Mouse (Mus musculus) intestine, embryonic 15.5 days (tissue): ENCODE measurements around the gene Tmem169. TPM values are rescaled to one million over a fixed set of nuclear protein-coding genes. Genes with fewer than 3 reads are reported as not detected.

ENCODE experiments used
- ATAC-seq: fragments of 200-750 bp; cut with Nextera tagmentation; 2 replicates; pipeline ENCODE4 v1.8.0; 2017; ENCODE audit warnings: moderate TSS enrichment, moderate library complexity
- H3K27ac ChIP-seq: fragments of 300-500 bp; sonication (generic); 2 replicates; pipeline ENCODE4 v1.5.1; 2015; ENCODE audit warnings: mild to moderate bottlenecking, inconsistent platforms
- H3K27me3 ChIP-seq: fragments of 300-500 bp; sonication (generic); replicated peaks from 2 replicates; pipeline ENCODE4 v1.6.1; 2015; ENCODE audit warnings: inconsistent platforms
- H3K36me3 ChIP-seq: fragments of 300-500 bp; sonication (generic); 2 replicates; pipeline ENCODE4 v1.6.1; 2015; ENCODE audit warnings: inconsistent platforms
- H3K4me1 ChIP-seq: fragments of 300-500 bp; sonication (generic); replicated peaks from 2 replicates; pipeline ENCODE4 v1.6.1; 2015; ENCODE audit warnings: inconsistent platforms
- H3K4me2 ChIP-seq: fragments of 300-500 bp; sonication (generic); replicated peaks from 2 replicates; pipeline ENCODE4 v1.6.1; 2015; ENCODE audit warnings: mild to moderate bottlenecking, inconsistent platforms
- H3K4me3 ChIP-seq: fragments of 300-500 bp; sonication (generic); replicated peaks from 2 replicates; pipeline ENCODE4 v1.5.1; 2015; ENCODE audit warnings: inconsistent platforms
- H3K9ac ChIP-seq: fragments of 300-500 bp; sonication (generic); 2 replicates; pipeline ENCODE4 v1.6.1; 2015; ENCODE audit warnings: inconsistent platforms
- H3K9me3 ChIP-seq: fragments of 300-500 bp; sonication (generic); 2 replicates; pipeline ENCODE4 v1.6.1; 2016; ENCODE audit warnings: inconsistent platforms
- WGBS: fragments of 180-500 bp; shearing (Covaris S2); methylation state at CpG from one replicate; pipeline ENCODE4 v1.1.7; 2015; 5-methylcytosine and 5-hydroxymethylcytosine counted together
- polyA plus RNA-seq: library from polyadenylated mRNA; unstranded; fragments of >200 nt; fragmentation: Nextera tagmentation; extraction: Ambion mirVana; gene quantifications from 2 replicates; pipeline ENCODE4 v1.2.1, GENCODE M21; 2015

The Tmem169 gene
- polyA plus RNA-seq, 1 experiment from 2014 or later = 3.0 TPM

DNA sequence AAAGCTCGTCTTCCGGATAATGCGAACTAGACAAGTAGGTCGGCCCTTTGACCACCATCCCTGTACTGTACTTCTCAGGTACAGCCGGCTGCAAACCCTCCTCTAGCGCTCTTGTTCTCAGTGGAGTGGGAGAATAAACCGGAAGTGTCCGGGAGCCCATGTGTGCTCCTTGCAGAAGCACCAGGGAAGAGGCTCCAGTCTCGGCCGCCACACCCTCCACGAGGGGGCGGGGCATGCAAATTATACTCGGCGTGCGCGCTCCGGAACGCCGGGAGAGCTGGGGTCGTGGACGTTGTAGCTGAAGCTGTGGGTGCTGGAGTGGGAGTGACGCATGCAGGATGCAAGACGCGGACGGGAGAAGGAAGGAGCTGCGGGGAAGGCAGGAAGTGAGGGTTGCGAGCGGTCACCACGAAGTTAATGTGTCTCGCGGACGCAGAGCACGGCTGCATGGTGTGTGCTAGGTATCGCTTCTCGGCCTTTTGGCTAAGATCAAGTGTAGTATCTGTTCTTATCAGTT lies 29.6 kb upstream of the Tmem169 start:
- no peaks in the 10 kb centered on the region for H3K9me3 ChIP-seq
- H3K4me3 ChIP-seq = peak overlapping the region; percentile 40
- ATAC-seq = peak; percentile 93
- peaks cover 3% of the 10 kb centered on the region for H3K4me1 ChIP-seq
- peak overlapping the region; percentile 91 for H3K27ac ChIP-seq
- H3K4me2 ChIP-seq = peak overlapping the region; percentile 57
- H3K9ac ChIP-seq = peak overlapping the region; percentile 51
- WGBS = under 1% methylated on average over 35 of the region's 35 CpGs
- no peaks in the 10 kb centered on the region for H3K27me3 ChIP-seq
- H3K36me3 ChIP-seq = no peaks in the 10 kb centered on the region

DNA sequence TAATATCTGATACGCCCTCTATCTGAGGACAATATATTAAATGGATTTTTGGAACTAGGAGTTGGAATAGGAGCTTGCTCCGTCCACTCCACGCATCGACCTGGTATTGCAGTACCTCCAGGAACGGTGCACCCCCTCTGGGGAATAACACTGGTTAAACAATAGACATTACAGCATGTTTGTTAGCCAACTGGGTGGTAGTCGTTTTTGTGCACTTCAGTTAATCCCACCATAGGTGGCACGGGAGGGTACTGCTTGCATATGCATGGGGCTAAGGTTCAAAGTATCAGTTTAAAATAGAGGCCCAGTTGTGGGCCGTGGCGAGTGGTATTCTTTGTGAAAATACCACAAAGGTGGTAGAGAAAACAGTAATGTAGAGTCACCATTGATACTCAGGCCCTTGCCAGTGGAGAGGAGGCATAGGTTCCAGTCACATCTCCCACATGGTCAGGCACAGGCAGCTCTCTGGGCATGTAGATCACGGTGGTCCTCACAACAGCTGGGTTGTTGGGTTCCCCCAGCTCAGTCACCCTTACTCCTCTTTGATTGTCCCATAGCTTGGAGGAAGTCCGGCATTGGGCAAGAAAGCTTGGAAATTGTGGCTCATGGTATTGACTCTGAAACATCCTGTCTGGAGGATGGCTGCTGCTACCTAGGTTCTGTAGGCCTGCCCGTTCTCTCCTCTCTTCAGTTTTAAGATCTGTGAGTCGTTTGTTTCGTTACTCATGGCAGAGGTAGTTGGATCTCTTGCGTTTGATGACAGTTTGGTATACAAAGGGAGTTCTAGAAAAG lies 28.9 kb upstream of the Tmem169 start:
- Histone ChIP-seq H3K9me3 (no peaks in the 10 kb centered on the region), H3K27me3 (no peaks in the 10 kb centered on the region), H3K36me3 (no peaks in the 10 kb centered on the region), H3K4me1 (peaks cover 3% of the 10 kb centered on the region), H3K9ac (no peak overlapping the region), H3K4me3 (peak overlapping the region; percentile 40), H3K4me2 (peak overlapping the region; percentile 57), H3K27ac (peak overlapping the region; percentile 91)
- WGBS = 1% methylated on average over 15 of the region's 15 CpGs
- peak; percentile 92 for ATAC-seq

DNA sequence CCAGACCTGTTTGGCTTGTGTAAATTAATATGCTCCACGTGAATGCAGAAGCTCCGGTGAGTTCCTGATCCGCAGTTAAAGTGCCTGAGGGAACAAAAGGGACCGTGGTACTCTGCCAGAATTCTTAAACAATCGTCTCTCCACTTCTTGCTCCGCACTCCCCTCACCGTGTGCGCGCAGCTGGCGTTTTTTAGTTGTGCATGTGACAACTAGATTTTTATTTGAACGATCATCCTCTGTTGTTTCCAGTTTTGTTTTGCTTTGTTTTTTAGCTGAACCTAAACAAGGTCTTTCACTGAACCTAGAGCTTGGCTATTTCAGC lies 28.4 kb upstream of the Tmem169 start:
- 29% methylated on average over 11 of the region's 11 CpGs for WGBS
- Histone ChIP-seq H3K9ac (no peak overlapping the region), H3K4me1 (peaks cover 3% of the 10 kb centered on the region)

DNA sequence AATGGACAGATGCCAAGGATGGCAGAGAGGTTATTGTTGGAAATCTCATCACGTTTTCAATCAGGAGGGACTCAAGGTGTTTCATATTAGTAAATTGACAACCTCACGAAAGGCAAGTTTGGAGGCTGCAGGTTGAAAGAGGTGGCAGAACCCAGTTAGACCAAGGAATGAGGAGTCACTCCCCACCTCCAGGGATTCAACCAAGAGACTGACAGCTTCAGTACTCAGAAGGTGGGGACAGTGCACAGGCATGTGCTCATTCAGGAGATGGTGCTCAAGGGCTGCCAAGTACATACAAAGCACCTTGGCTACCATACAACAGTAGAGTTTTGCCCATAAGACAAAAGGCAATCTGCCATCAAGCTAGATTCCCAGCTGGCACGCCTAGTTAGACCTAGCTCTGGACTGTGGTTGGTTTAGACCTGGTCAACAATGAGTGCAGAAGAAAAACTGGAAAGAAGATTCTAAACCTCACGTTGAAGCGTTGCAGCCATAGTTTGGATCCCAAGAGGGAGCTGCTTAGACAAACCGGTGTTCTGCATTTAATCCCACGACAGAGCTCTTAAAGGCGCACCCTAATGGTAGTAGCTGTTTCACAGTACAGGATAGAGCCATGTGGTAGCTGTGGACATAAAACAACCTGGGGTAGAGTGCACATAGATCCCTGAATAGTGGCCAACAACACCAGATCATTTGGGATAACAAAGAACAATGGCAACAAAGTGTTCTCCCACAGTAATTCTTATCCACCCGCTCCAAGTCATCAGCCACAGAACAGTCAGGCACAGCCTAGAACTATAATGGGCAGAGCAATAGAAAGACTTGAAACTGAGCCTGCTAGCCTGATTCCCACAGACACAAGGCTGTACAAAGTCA lies 27.6 kb upstream of the Tmem169 start:
- Histone ChIP-seq H3K9ac (no peak overlapping the region), H3K27me3 (no peaks in the 10 kb centered on the region), H3K4me1 (peaks cover 3% of the 10 kb centered on the region), H3K4me2 (peak overlapping the region; percentile 57; the same call in 1 of the 2 replicates), H3K9me3 (no peaks in the 10 kb centered on the region), H3K36me3 (no peaks in the 10 kb centered on the region), H3K4me3 (no peak overlapping the region), H3K27ac (no peak overlapping the region)
- WGBS = 84% methylated on average over 9 of the region's 9 CpGs
- no peak for ATAC-seq

More for the DNA sequence above, 28.4 kb upstream of the Tmem169 start:
- Histone ChIP-seq H3K27ac (peak overlapping the region; percentile 81), H3K9me3 (no peaks in the 10 kb centered on the region), H3K36me3 (no peaks in the 10 kb centered on the region), H3K4me3 (no peak overlapping the region), H3K4me2 (peak overlapping the region; percentile 57), H3K27me3 (no peaks in the 10 kb centered on the region)
- ATAC-seq = no peak

DNA sequence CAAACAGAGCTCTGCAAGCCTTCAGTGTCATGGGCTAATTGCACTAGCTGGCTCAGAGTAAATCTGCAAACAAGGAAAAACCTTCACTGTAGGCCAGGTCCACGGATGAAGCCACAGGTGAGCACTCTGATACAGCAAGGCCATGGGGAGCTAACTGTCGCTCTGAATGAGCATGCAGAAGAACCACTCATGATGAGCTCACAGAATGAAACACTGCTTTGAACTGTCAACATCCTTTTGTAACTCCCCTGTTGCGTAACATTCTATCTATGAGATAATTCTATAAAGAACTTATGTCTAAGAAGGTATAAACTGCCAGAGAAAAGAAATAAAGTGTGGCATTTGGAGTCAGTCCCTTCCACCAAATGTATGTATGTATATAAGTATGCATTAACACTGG lies 21.1 kb upstream of the Tmem169 start:
- no peaks in the 10 kb centered on the region for H3K27me3 ChIP-seq
- no peaks in the 10 kb centered on the region for H3K9me3 ChIP-seq
- no peak overlapping the region for H3K4me2 ChIP-seq
- no peak for ATAC-seq
- H3K9ac ChIP-seq = no peak overlapping the region
- 88% methylated on average over 3 of the region's 3 CpGs for WGBS
- no peak overlapping the region for H3K4me3 ChIP-seq
- H3K4me1 ChIP-seq = no peaks in the 10 kb centered on the region
- H3K27ac ChIP-seq = no peak overlapping the region
- no peaks in the 10 kb centered on the region for H3K36me3 ChIP-seq

DNA sequence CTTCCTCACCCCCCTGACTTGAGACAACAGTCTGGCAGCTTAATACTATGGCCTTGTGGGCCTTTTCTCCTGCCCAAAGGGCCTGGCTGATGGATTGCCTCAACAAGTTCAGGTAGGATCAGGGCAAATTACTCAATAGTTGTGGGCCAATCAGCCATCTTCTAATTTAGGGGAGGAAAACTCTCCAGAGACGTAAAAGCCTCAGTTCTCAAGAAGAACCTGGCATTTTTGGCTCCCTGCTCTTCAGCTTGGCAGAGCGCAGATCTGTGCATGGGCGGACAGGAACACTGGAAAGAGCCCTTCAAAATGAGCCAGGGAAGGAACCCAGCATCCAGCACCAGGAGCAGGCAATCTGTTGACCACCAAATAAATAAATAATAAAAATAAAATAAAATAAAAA lies 6.1 kb upstream of the Tmem169 start:
- ATAC-seq = no peak
- no peak overlapping the region for H3K4me2 ChIP-seq
- H3K4me1 ChIP-seq = no peaks in the 10 kb centered on the region
- H3K27me3 ChIP-seq = no peaks in the 10 kb centered on the region
- 88% methylated on average over 3 of the region's 3 CpGs for WGBS
- no peaks in the 10 kb centered on the region for H3K9me3 ChIP-seq
- no peak overlapping the region for H3K9ac ChIP-seq
- no peak overlapping the region for H3K4me3 ChIP-seq
- H3K27ac ChIP-seq = no peak overlapping the region
- H3K36me3 ChIP-seq = peaks cover 9% of the 10 kb centered on the region; the same call in 1 of the 2 replicates

DNA sequence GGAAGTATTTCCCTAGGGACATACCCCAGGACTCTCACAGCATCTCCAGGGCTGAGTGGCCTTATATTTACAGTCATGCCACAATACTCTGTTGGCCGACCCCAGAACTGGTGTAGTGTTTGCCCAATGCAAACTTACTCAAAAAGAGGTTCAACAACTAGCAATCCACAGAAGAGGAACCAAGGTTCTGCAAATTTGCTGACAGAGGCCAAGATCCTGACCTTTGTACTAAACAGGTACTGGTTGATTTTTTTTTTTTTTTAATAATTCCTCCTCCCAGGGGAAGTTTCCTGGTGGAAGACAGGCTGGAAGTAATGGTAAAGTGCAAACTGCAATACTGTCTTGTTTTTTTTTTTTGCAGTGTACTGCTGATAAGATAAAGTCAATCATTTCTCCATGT lies 1.6 kb upstream of the Tmem169 start:
- Histone ChIP-seq H3K9me3 (no peaks in the 10 kb centered on the region), H3K4me1 (0 out of 2 replicates have a peak, but pooled peaks cover 2% of the 10 kb centered on the region), H3K36me3 (no peaks in the 10 kb centered on the region), H3K4me3 (no peak overlapping the region), H3K27ac (no peak overlapping the region), H3K4me2 (no peak overlapping the region; the same call in 1 of the 2 replicates), H3K27me3 (no peaks in the 10 kb centered on the region), H3K9ac (no peak overlapping the region)
- 0 out of 2 replicates have a peak, but pooled peaks have one; percentile 9 for ATAC-seq
- WGBS = 50% methylated on average over 1 of the region's 1 CpGs

DNA sequence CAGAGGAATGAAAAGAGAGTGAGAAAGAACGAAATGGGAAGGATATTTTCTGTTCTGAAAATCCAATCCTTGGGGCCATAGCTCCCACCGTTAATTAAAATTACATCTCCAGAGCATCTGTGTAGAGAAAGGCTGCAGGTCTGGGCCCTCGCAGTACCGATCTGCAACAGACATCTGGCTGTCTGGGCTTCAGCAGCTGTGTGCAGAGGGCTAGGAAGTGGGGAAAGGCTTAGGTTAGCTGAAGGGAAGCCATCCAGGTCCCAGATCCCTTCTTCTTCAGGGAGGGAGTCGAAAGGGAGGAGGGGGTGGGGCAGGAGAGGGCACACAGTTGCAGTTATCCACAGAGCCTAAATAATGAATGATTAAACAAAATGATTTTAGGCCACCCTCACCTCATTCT lies 370 bp downstream of the Tmem169 start:
- Histone ChIP-seq H3K4me1 (0 out of 2 replicates have a peak, but pooled peaks cover 2% of the 10 kb centered on the region), H3K4me3 (peak overlapping the region; percentile 60; the same call in 1 of the 2 replicates), H3K27me3 (no peaks in the 10 kb centered on the region), H3K27ac (no peak overlapping the region), H3K36me3 (no peaks in the 10 kb centered on the region), H3K9ac (0 out of 2 replicates have a peak overlapping the region, but pooled peaks have one; percentile 70), H3K9me3 (no peaks in the 10 kb centered on the region), H3K4me2 (peak overlapping the region; percentile 89)
- 7% methylated on average over 5 of the region's 5 CpGs for WGBS
- ATAC-seq = peak; percentile 16; the same call in 1 of the 2 replicates

DNA sequence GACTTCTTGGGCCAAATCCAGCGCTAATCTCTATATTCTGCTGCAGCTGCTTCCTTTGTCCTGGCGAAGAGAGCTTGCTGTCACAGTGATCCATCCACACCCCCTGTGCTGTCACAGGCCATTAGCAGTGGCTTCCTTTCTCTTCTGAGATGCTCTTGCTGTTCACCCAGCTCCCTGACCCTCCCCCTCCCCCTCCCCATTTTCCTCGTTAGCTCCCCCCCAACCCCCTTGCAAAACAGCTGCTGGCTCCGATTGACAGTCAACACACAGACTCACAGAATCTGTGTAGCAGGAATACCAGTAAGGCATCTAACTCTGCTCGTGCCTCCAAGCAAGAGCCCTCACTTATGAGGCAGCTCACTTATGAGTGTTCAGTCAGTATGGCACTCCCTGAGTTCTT lies 2.7 kb downstream of the Tmem169 start:
- H3K4me2 ChIP-seq = no peak overlapping the region
- no peak overlapping the region for H3K4me3 ChIP-seq
- no peaks in the 10 kb centered on the region for H3K9me3 ChIP-seq
- 51% methylated on average over 5 of the region's 5 CpGs for WGBS
- H3K27ac ChIP-seq = no peak overlapping the region
- H3K4me1 ChIP-seq = 0 out of 2 replicates have a peak, but pooled peaks cover 2% of the 10 kb centered on the region
- no peaks in the 10 kb centered on the region for H3K36me3 ChIP-seq
- H3K9ac ChIP-seq = no peak overlapping the region
- ATAC-seq = no peak
- H3K27me3 ChIP-seq = no peaks in the 10 kb centered on the region

DNA sequence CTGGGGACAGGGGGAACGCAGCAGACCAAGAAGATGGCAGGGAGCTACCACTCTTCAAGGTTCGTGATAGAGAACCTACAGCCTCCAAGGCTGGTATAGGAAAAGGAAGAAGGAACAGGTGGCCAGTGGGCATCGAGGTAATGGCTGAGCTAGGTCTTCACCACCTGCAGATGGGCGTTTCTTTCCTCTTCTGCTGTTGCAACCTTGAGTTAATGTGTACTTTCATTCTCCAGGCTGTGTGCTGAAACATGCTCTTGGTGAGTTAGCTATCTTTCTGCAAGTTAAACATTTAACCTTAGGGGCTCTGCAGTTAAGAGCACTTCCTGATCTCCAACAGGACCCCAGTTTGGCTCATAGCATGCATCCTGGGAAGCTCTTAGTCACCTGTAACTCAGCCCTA lies 3.7 kb downstream of the Tmem169 start:
- ATAC-seq = peak; percentile 22; the same call in 1 of the 2 replicates
- Histone ChIP-seq H3K27ac (0 out of 2 replicates have a peak overlapping the region, but pooled peaks have one; percentile 17), H3K4me2 (no peak overlapping the region), H3K9ac (no peak overlapping the region), H3K9me3 (no peaks in the 10 kb centered on the region), H3K4me1 (0 out of 2 replicates have a peak, but pooled peaks cover 2% of the 10 kb centered on the region), H3K36me3 (no peaks in the 10 kb centered on the region), H3K4me3 (no peak overlapping the region), H3K27me3 (no peaks in the 10 kb centered on the region)
- WGBS = 77% methylated on average over 4 of the region's 4 CpGs

DNA sequence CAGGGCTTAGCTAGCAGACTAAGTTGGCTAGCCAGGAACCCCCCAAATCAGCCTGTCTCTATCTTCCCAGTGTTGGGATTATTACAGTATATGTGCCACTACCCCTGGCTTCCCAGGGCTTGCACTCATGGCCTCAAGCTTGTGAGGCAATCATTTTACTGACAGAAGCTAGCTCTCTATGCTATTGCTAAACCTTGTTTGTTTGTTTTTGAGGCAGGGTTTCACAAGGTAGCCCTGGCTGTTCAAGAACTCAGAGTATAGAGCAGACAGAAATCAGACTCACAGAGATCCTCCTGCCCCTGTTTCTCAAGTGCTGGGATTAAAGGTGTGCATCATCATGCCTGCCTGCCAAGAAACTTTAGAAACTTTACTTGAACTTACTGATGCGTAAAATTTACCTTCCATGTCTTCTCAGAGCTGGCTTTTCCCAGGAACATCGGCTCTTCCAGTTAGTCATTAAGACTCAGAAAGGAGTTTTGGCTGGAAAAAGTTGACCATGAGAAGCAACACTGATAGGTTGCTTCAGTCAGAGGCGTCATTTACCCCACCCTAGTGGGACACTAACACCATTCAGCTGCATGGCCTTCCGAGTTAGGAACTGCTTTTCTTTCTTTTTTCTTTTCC lies 4.5 kb downstream of the Tmem169 start:
- 88% methylated on average over 4 of the region's 4 CpGs for WGBS
- H3K27ac ChIP-seq = no peak overlapping the region

DNA sequence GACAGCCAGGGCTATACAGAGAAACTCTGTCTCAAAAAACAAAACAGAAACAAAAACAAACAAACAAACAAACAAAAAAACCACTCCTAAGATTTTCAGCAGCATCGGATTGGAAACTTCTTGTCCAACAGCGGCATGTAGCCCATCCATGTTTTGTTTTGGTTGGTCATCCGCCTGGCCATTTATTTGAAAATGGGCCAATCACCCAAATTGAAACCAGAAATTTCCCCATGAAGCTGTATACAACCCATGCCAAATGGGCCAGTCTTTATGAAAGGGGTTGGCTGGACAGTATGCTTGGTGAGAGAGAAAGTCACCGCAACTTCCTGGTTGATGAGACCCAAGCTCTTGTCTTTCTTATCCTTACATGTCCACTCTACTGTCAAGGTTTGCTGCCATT lies 6.7 kb downstream of the Tmem169 start:
- Histone ChIP-seq H3K4me1 (no peaks in the 10 kb centered on the region), H3K4me3 (no peak overlapping the region), H3K36me3 (no peaks in the 10 kb centered on the region), H3K9me3 (no peaks in the 10 kb centered on the region), H3K27ac (no peak overlapping the region), H3K9ac (no peak overlapping the region), H3K27me3 (no peaks in the 10 kb centered on the region), H3K4me2 (no peak overlapping the region)
- ATAC-seq = no peak
- WGBS = 95% methylated on average over 4 of the region's 4 CpGs

More for the DNA sequence above, 4.5 kb downstream of the Tmem169 start:
- Histone ChIP-seq H3K4me1 (0 out of 2 replicates have a peak, but pooled peaks cover 2% of the 10 kb centered on the region), H3K36me3 (no peaks in the 10 kb centered on the region), H3K4me2 (no peak overlapping the region), H3K27me3 (no peaks in the 10 kb centered on the region), H3K9me3 (no peaks in the 10 kb centered on the region), H3K4me3 (no peak overlapping the region), H3K9ac (no peak overlapping the region)
- no peak for ATAC-seq
